Mouse (Mus musculus) ES-Bruce4 (cell line): ENCODE results near the gene Nfkbib. TPM values are rescaled to one million over a fixed set of nuclear protein-coding genes. Genes with fewer than 3 reads are reported as not detected.

Experiments used
- H3K27ac ChIP-seq: 2 replicates; pipeline ENCODE4 v1.5.1; 2012; ENCODE audit warnings: low read length, inconsistent platforms; ENCODE audit not compliant: insufficient read depth
- H3K27me3 ChIP-seq: 2 replicates; pipeline ENCODE4 v1.6.1; 2012; ENCODE audit warnings: mild to moderate bottlenecking, low read length, inconsistent platforms; ENCODE audit not compliant: control insufficient read depth, poor library complexity, insufficient read depth, severe bottlenecking
- H3K36me3 ChIP-seq: 2 replicates; pipeline ENCODE4 v1.6.1; 2012; ENCODE audit warnings: inconsistent platforms, mild to moderate bottlenecking, low read length, moderate library complexity; ENCODE audit not compliant: control insufficient read depth, poor library complexity, insufficient read depth, severe bottlenecking
- H3K4me1 ChIP-seq: one replicate; pipeline ENCODE4 v1.8.1; 2011; ENCODE audit warnings: low read length; ENCODE audit not compliant: control insufficient read depth, insufficient read depth
- H3K4me3 ChIP-seq: 2 replicates; pipeline ENCODE4 v1.5.1; 2011; ENCODE audit warnings: low read depth, mild to moderate bottlenecking, low read length
- H3K9ac ChIP-seq: 2 replicates; pipeline ENCODE4 v1.6.1; 2012; ENCODE audit warnings: low read depth, mild to moderate bottlenecking, inconsistent platforms; ENCODE audit not compliant: poor library complexity, severe bottlenecking
- H3K9me3 ChIP-seq: replicated peaks from 2 replicates; pipeline ENCODE4 v1.6.1; 2012; ENCODE audit warnings: mild to moderate bottlenecking, low read length, inconsistent platforms; ENCODE audit not compliant: control insufficient read depth, poor library complexity, insufficient read depth, severe bottlenecking
- CTCF ChIP-seq: IDR thresholded peaks from one replicate; pipeline ENCODE4 v1.8.1; 2011; ENCODE audit warnings: low read depth, low read length
- EP300 ChIP-seq: IDR thresholded peaks from 2 replicates; pipeline ENCODE4 v1.6.1; 2011; ENCODE audit warnings: low read depth, low read length; ENCODE audit not compliant: insufficient read depth
- POLR2A ChIP-seq: IDR thresholded peaks from one replicate; pipeline ENCODE4 v1.8.1; 2011; ENCODE audit warnings: low read length; ENCODE audit not compliant: insufficient read depth
- polyA plus RNA-seq: library from polyadenylated mRNA; stranded (reverse); fragments of >200 nt; gene quantifications from 2 replicates; pipeline ENCODE4 v1.2.4, GENCODE M21; 2011; ENCODE audit warnings: low read depth; ENCODE audit not compliant: missing spikeins, insufficient read depth, insufficient read length

The Nfkbib gene
- polyA plus RNA-seq, 1 experiment: 23.8 TPM

DNA sequence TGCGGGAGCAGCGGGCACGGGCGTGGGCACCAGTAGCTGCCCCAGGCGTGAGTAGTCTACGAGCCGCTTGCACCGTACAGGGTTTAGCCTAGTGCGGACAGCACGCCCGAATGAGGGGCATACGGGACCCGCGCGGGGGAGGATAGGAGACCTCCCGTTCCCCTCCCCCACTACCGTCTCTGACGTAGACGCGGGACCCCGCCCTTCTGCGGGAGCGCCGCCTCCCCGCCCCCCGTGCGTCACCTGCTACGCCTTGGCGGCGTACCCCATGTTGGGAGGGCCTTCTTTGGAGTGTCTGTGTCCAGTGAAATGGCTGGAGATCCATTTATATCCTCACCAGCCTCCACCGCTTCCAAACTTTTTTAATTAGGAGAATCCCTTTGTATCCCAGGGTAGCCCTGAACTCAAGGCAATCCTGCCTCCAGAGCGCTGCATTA, 41.7 kb upstream of the Nfkbib start:
- no peaks in the 10 kb centered on the region for H3K27me3 ChIP-seq
- peaks cover 4% of the 10 kb centered on the region for H3K4me1 ChIP-seq
- no peak for TF ChIP-seq CTCF
- TF ChIP-seq POLR2A: peak; percentile 87
- TF ChIP-seq EP300: 0 out of 2 replicates have a peak, but pooled peaks have one; percentile 48
- no peaks in the 10 kb centered on the region for H3K9me3 ChIP-seq
- peak overlapping the region; percentile 84 for H3K9ac ChIP-seq
- H3K36me3 ChIP-seq: peaks cover 22% of the 10 kb centered on the region
- H3K4me3 ChIP-seq: peak overlapping the region; percentile 91
- peak overlapping the region; percentile 96 for H3K27ac ChIP-seq

DNA sequence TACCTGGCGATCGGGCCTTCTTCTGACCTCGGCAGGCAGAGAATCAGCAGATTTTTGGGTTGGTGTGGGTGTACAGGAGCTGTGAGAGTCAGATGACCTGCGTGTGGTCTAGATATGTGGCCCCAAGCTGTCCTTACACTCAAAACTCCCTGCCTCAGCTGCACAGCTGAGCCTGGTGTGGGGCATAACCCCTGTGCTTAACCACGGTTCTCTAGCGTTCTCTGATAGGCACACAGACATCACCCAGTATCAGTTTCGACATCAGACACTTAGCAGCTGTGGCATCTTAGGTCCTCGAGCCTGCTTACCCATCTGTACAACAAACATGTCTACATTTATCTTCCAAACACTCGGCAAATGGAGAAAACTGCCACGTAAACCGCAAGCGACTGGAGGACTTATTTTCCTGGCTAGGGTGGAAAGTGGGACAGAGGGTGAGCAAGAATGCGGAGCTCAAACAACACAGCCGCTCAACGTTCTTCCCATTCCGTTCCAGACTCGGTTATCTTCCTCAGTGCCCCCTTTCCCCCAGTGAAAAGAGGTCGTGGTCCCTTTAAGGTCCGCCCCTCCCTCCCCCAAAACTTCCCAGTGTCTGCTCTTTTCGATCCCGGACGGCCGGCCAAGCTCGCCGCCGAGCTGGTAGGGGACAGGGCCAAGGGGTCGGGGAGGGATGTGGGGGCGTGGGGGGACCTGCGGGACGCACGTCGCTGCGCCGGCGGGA, 41.1 kb upstream of the Nfkbib start, which contains the start of gene Hnrnpl:
Gene Hnrnpl (plus strand): TSS at position 321 of the 721 bp plus-strand sequence.
- no peaks in the 10 kb centered on the region for H3K9me3 ChIP-seq
- H3K4me1 ChIP-seq: peaks cover 6% of the 10 kb centered on the region
- H3K9ac ChIP-seq: peak within 1 kb of the TSS; percentile 84
- H3K27me3 ChIP-seq: no peaks in the 10 kb centered on the region
- peak within 1 kb of the TSS; percentile 96 for H3K27ac ChIP-seq
- H3K36me3 ChIP-seq: peaks cover 16% of the 10 kb centered on the region
- no peak for TF ChIP-seq CTCF
- TF ChIP-seq EP300: no peak
- TF ChIP-seq POLR2A: no peak
- H3K4me3 ChIP-seq: peak within 1 kb of the TSS; percentile 91

DNA sequence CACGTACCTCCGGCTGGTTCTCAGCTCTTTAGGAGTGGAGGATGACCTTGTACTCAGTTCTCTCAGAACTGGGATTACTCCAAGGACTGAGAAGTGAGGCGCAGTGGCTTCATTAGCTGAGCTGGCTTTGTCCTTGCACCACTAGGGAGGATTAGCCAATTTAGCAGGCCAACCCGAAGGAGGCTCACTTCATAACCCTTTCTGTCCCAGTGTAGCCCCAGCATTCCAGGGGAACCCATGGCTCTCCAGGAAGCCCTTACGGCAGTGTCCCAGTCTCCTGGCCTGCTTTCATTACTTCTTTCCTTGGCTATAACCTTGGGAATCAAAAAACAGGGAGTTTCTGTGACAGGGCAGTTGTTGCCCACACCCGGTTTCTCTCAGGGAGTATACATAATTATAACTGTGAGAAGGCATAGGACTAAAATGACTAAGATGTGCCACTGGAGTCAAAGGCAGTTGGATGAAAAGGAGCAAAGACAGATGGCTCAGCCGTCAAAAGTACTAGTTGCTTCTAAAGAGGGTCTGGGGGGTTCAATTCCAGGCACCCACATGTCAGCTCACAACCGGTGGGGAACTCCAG, 40.4 kb upstream of the Nfkbib start:
- no peak for TF ChIP-seq POLR2A
- TF ChIP-seq CTCF: no peak
- no peak for TF ChIP-seq EP300

DNA sequence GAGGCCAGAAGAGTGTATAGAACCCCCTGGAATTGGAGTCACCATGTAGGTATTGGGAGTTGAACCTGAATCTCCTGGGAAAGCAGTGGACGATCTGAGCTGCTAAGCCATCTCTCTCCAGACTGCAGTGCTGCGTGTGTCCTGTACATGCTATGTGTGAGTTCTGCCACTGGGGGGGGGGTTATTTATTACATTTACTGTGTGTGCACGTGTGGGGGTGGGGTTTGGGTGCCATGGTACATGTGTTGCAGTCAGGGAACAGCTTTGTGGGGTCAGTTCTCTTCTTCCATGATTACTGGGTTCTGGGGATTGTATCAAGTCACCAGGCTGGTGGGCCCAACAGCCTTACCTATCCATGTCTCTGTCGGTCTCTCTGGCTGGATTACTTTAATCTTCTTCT, 39.6 kb upstream of the Nfkbib start:
- Histone ChIP-seq H3K27me3 (no peaks in the 10 kb centered on the region), H3K36me3 (peaks cover 2% of the 10 kb centered on the region), H3K9ac (no peak overlapping the region), H3K27ac (no peak overlapping the region), H3K4me3 (no peak overlapping the region), H3K4me1 (peaks cover 7% of the 10 kb centered on the region), H3K9me3 (no peaks in the 10 kb centered on the region)
- no peak for TF ChIP-seq EP300
- TF ChIP-seq POLR2A: no peak

More for the DNA sequence above, 40.4 kb upstream of the Nfkbib start:
- Histone ChIP-seq H3K27ac (peak overlapping the region; percentile 80), H3K4me1 (peaks cover 7% of the 10 kb centered on the region), H3K9me3 (no peaks in the 10 kb centered on the region), H3K36me3 (peaks cover 10% of the 10 kb centered on the region), H3K4me3 (peak overlapping the region; percentile 91), H3K27me3 (no peaks in the 10 kb centered on the region), H3K9ac (peak overlapping the region; percentile 84)

DNA sequence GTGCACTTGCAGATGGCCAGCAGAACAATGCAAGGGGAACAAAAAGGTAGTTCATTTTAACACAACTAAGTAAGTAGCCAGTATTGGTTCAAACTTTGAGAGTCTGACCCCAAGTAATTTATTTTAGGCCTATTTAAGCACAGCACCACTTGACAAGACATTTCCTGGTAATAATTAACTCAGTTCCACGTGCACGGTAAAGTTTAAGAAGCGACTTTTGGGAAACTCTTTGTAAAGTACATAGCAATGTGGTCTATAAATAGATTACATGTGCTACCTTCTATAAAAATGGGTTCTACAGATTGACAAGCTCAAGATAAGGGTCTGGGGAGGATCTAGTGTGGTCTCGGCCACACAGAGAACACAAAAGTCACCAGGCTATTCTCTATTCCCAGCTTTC, 36.4 kb upstream of the Nfkbib start:
- Histone ChIP-seq H3K9me3 (no peaks in the 10 kb centered on the region), H3K4me1 (peaks cover 7% of the 10 kb centered on the region), H3K27me3 (no peaks in the 10 kb centered on the region), H3K27ac (peak overlapping the region; percentile 87), H3K4me3 (no peak overlapping the region), H3K9ac (peak overlapping the region; percentile 2; the same call in 1 of the 2 replicates), H3K36me3 (peaks cover 2% of the 10 kb centered on the region)
- TF ChIP-seq EP300 (no peak), POLR2A (no peak)

GRCm38 (mm10) chr7:28802846-28803588, 35.7 kb upstream of the Nfkbib start:
- Histone ChIP-seq H3K36me3 (peaks cover 4% of the 10 kb centered on the region), H3K9ac (peak overlapping the region; percentile 46), H3K27ac (peak overlapping the region; percentile 100), H3K4me3 (no peak overlapping the region), H3K4me1 (peaks cover 7% of the 10 kb centered on the region), H3K9me3 (no peaks in the 10 kb centered on the region), H3K27me3 (no peaks in the 10 kb centered on the region)
- TF ChIP-seq CTCF (no peak), EP300 (peak; percentile 69; the same call in 1 of the 2 replicates)
